Mouse (Mus musculus) skeletal muscle tissue, adult 2 months (tissue): Measurements from ENCODE around the gene Trp53inp2.

Experiments
- DNase-seq: peaks from one replicate; pipeline ENCODE4 v3.0.0-alpha.2; 2012; ENCODE audit warnings: low read depth, low spot score

Trp53inp2 gene

DNA sequence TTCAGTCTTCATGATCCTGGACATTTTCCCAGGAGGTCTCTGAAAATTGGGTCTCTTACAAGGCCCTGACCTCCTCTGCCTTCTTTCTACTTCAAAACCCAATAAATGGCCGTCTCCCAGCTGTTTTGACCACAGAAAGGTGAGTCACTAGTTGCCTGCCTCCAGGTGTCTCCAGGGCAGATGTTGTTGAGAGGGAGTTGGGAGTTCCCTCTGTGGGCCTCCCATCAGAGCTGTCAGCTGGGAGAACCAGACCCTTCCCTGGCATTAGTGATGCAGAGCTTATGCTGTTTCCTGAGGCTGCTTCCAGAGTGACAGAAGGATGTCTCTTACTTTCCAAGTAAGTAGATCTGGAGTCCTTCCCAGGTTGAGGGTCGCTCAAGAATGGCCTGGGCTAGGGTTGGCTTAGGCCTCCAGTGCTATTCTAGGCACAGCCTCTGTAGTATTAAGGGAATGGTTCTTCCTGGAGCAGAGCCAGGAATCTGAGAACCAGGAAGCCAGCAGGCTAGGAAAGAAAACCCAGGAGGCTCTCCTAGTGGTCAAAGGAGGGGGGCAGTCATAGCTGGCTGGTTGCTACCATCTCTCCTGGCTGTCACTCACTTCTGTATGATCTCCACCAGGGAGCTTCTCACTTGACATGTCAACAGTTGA lies 2.1 kb downstream of the Trp53inp2 start:
- peak; percentile 92 for DNase-seq

DNA sequence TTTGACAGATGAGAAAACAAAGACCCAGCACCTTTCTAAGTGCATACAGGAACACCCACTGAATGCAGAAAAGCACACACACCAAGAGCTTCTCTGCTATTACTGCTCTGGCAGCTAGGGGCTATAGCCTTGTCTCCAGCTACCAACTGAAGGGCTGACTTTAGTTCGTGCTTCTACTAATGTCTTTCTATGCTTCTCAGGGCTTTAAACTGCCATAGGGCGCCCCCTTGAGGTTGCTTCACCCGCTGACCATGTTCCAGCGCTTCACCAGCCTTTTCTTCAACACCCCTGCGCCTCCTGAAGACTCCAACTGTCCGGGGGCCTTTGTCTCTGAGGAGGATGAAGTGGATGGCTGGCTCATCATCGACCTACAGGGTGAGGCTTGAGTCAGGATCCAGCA lies 4.2 kb downstream of the Trp53inp2 start:
- peak; percentile 77 for DNase-seq

DNA sequence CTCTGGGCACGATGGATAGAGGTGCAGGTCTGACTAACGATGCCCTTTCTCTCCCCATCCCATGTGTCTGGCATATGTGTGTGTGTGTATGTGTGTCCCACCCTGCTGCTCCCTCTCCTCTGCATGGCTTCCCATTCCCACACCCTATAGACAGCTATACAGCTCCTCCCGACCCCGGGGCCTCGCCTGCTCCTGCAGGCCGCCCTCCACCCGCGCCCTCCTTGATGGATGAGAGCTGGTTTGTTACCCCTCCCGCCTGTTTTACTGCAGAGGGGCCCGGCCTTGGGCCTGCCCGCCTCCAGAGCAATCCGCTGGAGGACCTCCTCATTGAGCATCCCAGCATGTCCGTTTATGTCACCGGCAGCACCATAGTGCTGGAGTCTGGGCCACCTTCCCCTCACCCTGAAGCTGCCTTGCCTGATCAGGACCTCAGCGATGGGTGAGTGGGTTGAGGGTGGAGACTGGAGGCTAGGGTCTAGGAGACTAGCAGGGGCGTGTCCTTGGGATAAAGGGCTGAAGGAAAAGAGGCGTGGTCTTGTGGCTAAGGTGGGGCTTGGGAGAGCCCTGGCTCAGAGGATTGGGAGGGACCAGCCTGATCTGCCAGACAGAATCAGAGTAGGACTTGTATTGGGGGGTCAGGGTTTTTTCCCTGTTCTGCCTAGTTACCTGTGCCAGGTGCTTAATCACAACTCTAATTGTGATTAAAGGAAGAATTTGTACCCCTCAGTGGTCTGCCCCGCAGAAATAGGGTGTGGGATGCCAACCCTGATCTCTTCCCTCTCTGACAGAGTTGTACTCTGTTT lies 5.1 kb downstream of the Trp53inp2 start:
- DNase-seq, result no peak

DNA sequence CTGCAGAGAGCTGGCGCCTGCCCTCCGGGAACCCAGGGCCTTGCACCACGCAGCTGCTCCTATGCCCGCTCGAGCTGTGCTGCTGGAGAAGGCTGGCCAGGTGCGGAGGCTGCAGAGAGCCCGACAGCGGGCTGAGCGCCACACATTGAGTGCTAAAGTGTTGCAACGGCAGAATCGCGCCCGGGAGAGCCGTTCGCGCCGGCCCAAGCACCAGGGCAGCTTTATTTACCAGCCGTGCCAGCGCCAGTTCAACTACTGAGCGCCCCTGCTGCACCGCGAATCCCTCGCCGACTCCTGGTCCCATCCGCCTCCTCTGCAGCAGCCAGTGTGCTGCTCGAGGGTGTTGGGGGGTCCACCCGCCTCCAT lies 5.7 kb downstream of the Trp53inp2 start:
- DNase-seq, result no peak

DNA sequence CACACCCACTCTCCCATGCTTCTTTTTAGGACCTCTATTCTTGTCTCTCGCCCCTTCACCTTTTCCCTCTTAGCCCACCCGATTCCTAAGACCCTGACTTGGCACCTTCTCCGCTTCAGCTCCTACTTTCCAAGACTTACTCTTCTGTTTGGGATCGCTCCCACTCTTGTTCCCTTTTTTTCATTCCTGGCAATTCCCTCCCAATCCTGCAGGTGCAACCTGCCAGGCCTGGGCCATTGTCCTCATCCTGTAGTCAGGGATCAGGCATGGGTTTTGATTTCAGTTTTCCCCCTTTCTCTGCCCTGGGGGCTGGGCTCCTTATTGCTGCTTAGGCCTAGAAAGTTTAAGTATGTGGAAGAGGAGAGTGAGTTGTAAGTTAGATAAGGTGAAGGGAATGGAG lies 6.2 kb downstream of the Trp53inp2 start:
- DNase-seq, result no peak

DNA sequence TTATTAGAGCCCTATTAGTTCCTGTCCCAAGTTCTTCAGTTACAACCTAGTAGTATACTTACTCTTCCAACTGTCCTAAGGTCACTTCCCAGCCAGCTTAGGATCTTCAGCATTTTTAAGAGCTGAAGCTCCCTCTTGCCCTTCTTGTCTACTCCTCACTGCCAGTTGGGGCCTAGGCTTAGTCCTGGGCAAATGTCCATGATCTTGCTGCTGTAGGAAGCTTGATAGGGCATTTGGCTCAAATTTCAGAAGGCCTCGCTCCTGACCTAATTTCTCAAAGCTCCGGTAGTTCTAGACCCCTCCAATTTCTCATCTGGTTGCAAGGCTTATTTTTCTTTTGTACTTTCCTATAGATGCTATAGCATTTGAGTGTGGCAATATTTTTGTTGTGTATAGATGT lies 7.7 kb downstream of the Trp53inp2 start:
- peak; percentile 73 for DNase-seq

DNA sequence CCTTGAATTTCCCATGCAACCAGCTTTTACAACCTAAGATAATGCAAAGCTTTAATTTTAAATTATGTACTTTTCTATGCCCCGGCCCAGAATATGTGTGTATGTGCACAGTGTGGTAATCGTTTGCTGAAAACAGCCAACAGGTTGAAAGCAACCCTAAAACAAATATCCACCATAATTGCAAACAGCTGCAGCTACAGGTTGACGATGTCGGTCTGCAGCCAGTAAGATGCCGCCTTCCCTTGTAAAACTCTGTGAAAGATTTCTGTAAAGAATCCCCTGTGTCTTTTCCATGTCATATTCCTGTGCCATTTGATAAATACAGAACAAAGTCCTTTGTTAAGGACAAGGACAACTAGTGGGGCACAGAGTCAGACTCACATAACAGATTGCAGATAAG lies 13.7 kb downstream of the Trp53inp2 start:
- no peak for DNase-seq

DNA sequence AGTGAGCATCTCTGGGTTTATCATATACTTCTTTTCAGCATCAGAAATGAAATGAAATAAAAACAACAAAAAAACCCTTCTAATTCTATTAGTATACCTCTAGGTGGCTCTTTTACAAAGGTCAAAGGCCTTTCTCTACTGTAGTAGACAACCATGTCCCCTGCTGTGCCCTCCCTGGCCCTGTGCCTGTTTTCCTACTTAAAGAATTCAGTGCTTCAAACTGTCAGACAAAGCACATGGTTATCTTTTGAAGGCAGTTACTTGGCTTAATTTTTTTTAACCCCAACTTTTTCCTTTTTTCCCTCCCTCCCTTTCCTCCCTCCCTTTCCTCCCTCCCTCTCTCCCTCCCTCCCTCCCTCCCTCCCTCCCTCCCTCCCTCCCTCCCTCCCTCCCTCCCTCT lies 19.4 kb downstream of the Trp53inp2 start:
- DNase-seq, result no peak

DNA sequence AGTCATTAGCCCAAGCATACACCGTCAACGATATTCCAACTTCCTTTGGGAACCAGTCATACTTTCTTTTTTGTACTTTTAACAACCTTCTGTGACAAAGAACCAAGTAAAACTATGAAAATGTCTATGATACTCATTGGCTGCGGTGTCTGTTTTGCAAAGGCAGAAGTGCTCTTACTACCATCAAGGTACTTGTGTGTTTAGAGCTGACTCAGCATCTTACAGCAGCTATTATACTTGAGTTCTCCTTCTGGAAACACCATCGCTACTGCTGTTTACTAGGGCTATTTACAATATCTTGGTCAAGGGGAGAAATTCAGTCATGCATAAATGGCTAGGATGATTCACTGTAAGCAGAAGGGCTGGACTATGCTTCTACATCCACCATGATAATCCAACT lies 21.1 kb downstream of the Trp53inp2 start:
- no peak for DNase-seq

DNA sequence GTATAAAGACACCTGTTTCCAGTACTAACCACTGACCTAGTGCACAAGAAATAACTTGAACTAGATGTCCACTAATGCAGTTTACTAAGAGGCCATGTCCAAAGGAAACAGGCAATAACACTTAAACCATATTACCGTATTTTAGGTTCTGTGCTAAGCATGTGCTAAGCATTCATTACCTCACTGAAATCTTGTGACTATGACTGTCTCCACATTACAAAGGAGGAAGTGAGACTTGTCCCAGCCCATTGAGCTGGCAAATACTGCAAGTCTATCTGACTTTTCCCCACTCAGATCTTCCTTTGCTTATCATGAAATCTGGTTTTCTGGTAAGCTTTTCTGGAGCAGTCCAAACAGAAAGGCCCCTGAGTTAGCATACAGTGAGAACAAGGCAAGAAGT lies 23.8 kb downstream of the Trp53inp2 start:
- DNase-seq, result no peak

DNA sequence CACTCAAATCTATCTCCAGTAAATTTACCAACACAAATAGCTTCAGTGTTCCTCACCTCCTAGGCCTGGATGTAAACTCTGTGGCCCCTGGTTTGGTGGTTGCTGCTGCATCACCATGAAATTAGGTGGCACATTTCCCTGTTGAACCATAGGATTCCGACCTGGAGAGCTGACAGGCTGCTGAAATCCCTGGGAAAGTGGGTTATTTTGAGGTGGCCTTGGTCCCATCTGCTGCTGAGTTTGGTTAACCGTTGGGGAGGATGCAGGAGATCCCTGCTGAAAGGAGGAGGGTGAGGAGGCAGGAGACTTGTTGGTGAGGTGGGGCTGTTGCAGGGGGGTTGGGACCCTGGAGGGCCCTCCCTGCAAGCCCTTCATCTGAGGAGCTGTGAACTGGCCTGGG lies 40.1 kb downstream of the Trp53inp2 start:
- DNase-seq, result no peak

DNA sequence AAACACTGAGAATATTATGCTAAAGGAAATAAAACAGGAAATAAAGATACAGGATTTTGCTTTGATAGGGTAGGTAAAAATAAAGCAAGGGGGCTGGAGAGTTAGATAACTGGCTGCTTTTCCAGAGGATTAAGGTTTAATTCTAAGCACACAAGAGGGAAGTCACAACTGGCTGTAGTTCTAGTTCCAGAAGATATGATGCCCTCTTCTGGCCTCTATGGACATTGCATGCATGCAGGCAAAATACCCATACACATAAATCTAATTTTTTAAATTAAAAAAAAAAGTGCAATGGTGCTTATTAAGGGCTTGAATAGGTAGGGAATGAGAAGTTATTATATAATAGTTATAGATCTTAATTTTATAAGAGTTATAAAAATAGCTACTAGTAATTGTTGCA lies 55.6 kb downstream of the Trp53inp2 start:
- no peak for DNase-seq
